Mouse (Mus musculus) NIH3T3 (cell line): ENCODE measurements around the gene Ccnh.
"Not testable (repeated sequence)": the region's sequence is repeated elsewhere in the genome, so short reads cannot be mapped to it uniquely, and the experiment has no call there.

ENCODE experiments used
- DNase-seq: peaks from one replicate; pipeline ENCODE4 v3.0.0-alpha.2; 2012; ENCODE audit warnings: low read depth

Ccnh gene

GRCm38 (mm10) chr13:85188903-85189643, at the start of gene Ccnh:
Gene Ccnh, plus strand, starts transcription at chr13:85189408.
- DNase-seq: peak; percentile 93

- not testable (repeated sequence) for DNase-seq
Observed at GRCm38 (mm10) chr13:85143361-85143760, 45.8 kb upstream of the Ccnh start.

DNA sequence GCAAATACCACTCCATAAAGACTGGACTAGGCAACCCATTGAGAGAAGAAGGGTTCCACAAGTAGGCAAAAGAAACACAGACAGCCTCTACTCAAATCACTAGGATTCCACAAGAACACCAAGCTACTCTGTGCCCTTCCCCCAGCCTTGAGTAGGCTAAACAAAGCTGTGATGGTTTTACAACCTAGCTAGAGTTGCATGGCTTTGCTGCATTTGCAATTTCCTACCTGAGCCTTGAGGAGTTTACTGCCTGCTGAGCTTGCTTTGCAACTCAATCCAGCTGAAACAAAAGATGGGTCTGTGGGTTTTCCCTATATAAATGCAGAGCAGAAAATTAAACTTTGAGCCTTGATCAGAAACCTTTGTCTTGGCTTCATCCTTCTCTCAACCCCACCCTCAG, 42.7 kb upstream of the Ccnh start:
- no peak for DNase-seq

GRCm38 (mm10) chr13:85154746-85155145, 34.5 kb upstream of the Ccnh start:
- no peak for DNase-seq

GRCm38 (mm10) chr13:85159971-85160370, 29.2 kb upstream of the Ccnh start:
- DNase-seq: no peak

GRCm38 (mm10) chr13:85164512-85165124, 24.6 kb upstream of the Ccnh start:
- DNase-seq: peak; percentile 37

GRCm38 (mm10) chr13:85189644-85190121, 475 bp downstream of the Ccnh start:
- peak; percentile 35 for DNase-seq

- DNase-seq: no peak
Observed at GRCm38 (mm10) chr13:85191253-85191652, 2.0 kb downstream of the Ccnh start.

DNA sequence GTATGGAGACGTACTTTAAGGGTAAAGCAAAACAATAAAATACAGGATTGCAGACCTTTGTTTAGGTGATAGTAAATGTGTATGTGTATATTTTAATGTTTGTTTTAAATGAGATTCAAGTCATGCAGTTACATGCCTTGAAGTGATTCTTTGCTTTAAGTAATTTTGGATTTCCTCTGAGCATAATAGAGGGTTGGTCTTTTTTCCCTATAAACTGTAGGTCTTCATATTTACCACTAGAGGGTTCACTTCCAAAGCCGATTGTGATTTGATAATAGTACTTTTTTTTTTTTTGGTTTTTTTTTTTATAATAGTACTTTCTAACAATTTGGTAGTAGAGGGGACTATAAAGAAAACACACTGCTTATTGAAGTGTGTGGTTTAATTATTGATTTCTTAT, 18.3 kb downstream of the Ccnh start:
- peak; percentile 30 for DNase-seq

DNA sequence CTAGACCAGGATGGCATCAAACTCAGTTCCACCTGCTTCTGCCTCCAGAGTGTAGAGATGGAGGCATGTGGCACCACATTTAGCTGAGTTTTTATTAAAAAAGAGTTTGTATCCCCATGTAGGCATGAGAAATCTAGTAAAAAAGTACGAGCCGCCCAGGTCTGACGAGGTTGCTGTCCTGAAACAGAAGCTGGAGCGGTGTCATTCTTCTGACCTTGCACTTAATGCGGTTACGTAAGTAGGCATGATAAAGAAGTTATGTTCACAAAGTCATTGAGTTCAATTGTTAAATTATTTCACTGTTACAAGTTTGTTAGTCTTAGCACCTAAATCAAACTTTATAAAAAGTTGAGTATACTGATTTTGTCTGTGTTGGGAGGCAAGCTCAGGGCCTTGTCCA, 19.4 kb downstream of the Ccnh start:
- DNase-seq: no peak

GRCm38 (mm10) chr13:85210353-85210752, 21.1 kb downstream of the Ccnh start:
- DNase-seq: no peak

GRCm38 (mm10) chr13:85218656-85219055, 29.4 kb downstream of the Ccnh start:
- DNase-seq: no peak

- no peak for DNase-seq
Observed at GRCm38 (mm10) chr13:85238760-85239159, 49.6 kb downstream of the Ccnh start.
